In genomic region chr2:127444055-127444789, GRCm38 (mm10) we compare ENCODE assay signal across 8 mouse cellular contexts. TPM values are rescaled to one million over a fixed set of nuclear protein-coding genes. Genes with fewer than 3 reads are reported as not detected.
DNase-seq lines count a peak whose midpoint lies in the region; ATAC-seq lines count a peak whose summit lies in the region.

Gene Fahd2a, minus strand, starts transcription at chr2:127444565.

- H3K4me3 ChIP-seq in heart, embryonic 14.5 days (ENCODE audit: control insufficient read depth in 1 of 2, insufficient read depth in 1 of 2, low read depth in 1 of 2, low read length in 2 of 2), result peak within 1 kb of the TSS; percentile 81 to 85
- H3K4me3 ChIP-seq in liver, embryonic 13.5 days (replicated peaks), result peak within 1 kb of the TSS; percentile 76
- peak within 1 kb of the TSS; percentile 78 for H3K4me3 ChIP-seq in stomach, embryonic 16.5 days (replicated peaks; ENCODE audit: low read length)

- peak within 1 kb of the TSS; percentile 86 for H3K9ac ChIP-seq in heart, embryonic 14.5 days (ENCODE audit: low read length)
- peak within 1 kb of the TSS; percentile 85 for H3K9ac ChIP-seq in liver, embryonic 13.5 days
- H3K9ac ChIP-seq in stomach, embryonic 16.5 days (ENCODE audit: low read length), result peak within 1 kb of the TSS; percentile 80

- no peaks in the 10 kb centered on the region for H3K9me3 ChIP-seq in heart, embryonic 14.5 days (ENCODE audit: control insufficient read depth, low read length)
- no peaks in the 10 kb centered on the region for H3K9me3 ChIP-seq in liver, embryonic 13.5 days (replicated peaks)
- no peaks in the 10 kb centered on the region for H3K9me3 ChIP-seq in stomach, embryonic 16.5 days (replicated peaks; ENCODE audit: control insufficient read depth, low read length)

- H3K4me2 ChIP-seq in heart, embryonic 14.5 days (ENCODE audit: low read length), result peak within 1 kb of the TSS; percentile 88
- peak within 1 kb of the TSS; percentile 76 for H3K4me2 ChIP-seq in liver, embryonic 13.5 days
- peak within 1 kb of the TSS; percentile 77 for H3K4me2 ChIP-seq in stomach, embryonic 16.5 days (ENCODE audit: low read depth, low read length)

- H3K27ac ChIP-seq in heart, embryonic 14.5 days (replicated peaks in 1 of 2; ENCODE audit: control insufficient read depth in 1 of 2, insufficient read depth in 1 of 2, low read depth in 2 of 2, low read length in 2 of 2), result no peak within 1 kb of the TSS; a peak in 1 of 4 replicates
- peak within 1 kb of the TSS; percentile 66 for H3K27ac ChIP-seq in liver, embryonic 13.5 days
- H3K27ac ChIP-seq in stomach, embryonic 16.5 days (ENCODE audit: low read length), result 0 out of 2 replicates have a peak within 1 kb of the TSS, but pooled peaks have one; percentile 10

- WGBS in heart, embryonic 14.5 days, result 4% methylated on average over 37 of the region's 37 CpGs
- 3% methylated on average over 37 of the region's 37 CpGs for WGBS in liver, embryonic 13.5 days (ENCODE audit: insufficient replicate concordance)
- 3% methylated on average over 37 of the region's 37 CpGs for WGBS in stomach, embryonic 16.5 days

- H3K36me3 ChIP-seq in heart, embryonic 14.5 days (ENCODE audit: control insufficient read depth, insufficient read depth, low read length), result peaks cover 11% of the 10 kb centered on the region; the same call in 1 of the 2 replicates
- peaks cover 7% of the 10 kb centered on the region; the same call in 1 of the 2 replicates for H3K36me3 ChIP-seq in liver, embryonic 13.5 days
- H3K36me3 ChIP-seq in stomach, embryonic 16.5 days (ENCODE audit: control insufficient read depth, insufficient read depth, low read length), result no peaks in the 10 kb centered on the region

- H3K27me3 ChIP-seq in heart, embryonic 14.5 days (ENCODE audit: control insufficient read depth, insufficient read depth, low read length), result no peaks in the 10 kb centered on the region
- H3K27me3 ChIP-seq in liver, embryonic 13.5 days, result no peaks in the 10 kb centered on the region
- no peaks in the 10 kb centered on the region for H3K27me3 ChIP-seq in stomach, embryonic 16.5 days (ENCODE audit: control insufficient read depth, insufficient read depth, low read length)

- peaks cover 0 to 5% of the 10 kb centered on the region in 2 experiments; a peak in 3 of 4 replicates for H3K4me1 ChIP-seq in heart, embryonic 14.5 days (ENCODE audit: control insufficient read depth in 2 of 2, insufficient read depth in 2 of 2, low read length in 2 of 2)
- peaks cover 45% of the 10 kb centered on the region for H3K4me1 ChIP-seq in liver, embryonic 13.5 days (replicated peaks)
- 0 out of 2 replicates have a peak, but pooled peaks cover 5% of the 10 kb centered on the region for H3K4me1 ChIP-seq in stomach, embryonic 16.5 days (ENCODE audit: control insufficient read depth, insufficient read depth, low read length)

- DNase-seq in CD4-positive, CD25-positive, alpha-beta regulatory T cell, adult 2 months (ENCODE audit: low read depth, low spot score), result peak; percentile 91
- peak; percentile 85 for DNase-seq in c-Kit-negative CD71-positive TER-119-positive erythroid progenitor cells, embryonic 14.5 days (ENCODE audit: low read depth, low spot score)
- peak; percentile 58 for DNase-seq in fibroblast of lung, adult 2 months (ENCODE audit: low read depth)
- DNase-seq in kidney, postnatal 14 days, result peak; percentile 90
- DNase-seq in liver, embryonic 13.5 days, result peak; percentile 87
- DNase-seq in neural tube, embryonic 10.5 days (ENCODE audit: extremely low spot score, low spot score), result peak; percentile 86

- ATAC-seq in heart, embryonic 14.5 days (ENCODE audit: insufficient number of reproducible peaks, insufficient read depth, low FRiP score, low read depth), result peak; percentile 70; the same call in 1 of the 2 replicates
- peak; percentile 93 for ATAC-seq in liver, embryonic 13.5 days (ENCODE audit: low read depth)
- ATAC-seq in stomach, embryonic 16.5 days (ENCODE audit: insufficient read depth, low FRiP score), result peak; percentile 92

RNA-seq across cellular contexts. Expression of gene Fahd2a, which starts in this region (rescaled TPM):
- polyA plus RNA-seq in heart, embryonic 14.5 days (2014; fragmentation: Nextera tagmentation; extraction: Ambion mirVana), result 31.9 and 32.6 TPM in 2 replicates
- 14.3 and 15.5 TPM in 2 replicates for polyA plus RNA-seq in liver, embryonic 13.5 days (2015; fragmentation: Nextera tagmentation; extraction: Ambion mirVana)
- 25.6 and 27.8 TPM in 2 replicates for polyA plus RNA-seq in stomach, embryonic 16.5 days (2015; fragmentation: Nextera tagmentation; extraction: Ambion mirVana)

Comparison
In these comparisons a context has a peak if more than half of its experiments do, and no peak if none do; other contexts are left out.
1. H3K27ac ChIP-seq: peak in liver, embryonic 13.5 days (single experiment) and stomach, embryonic 16.5 days (single experiment); none in heart, embryonic 14.5 days (0 of 2).
2. Peak in every context shown above with its lines, with median percentiles within 50 percentile points of each other: DNase-seq, ATAC-seq, H3K4me2 ChIP-seq, H3K4me3 ChIP-seq and H3K9ac ChIP-seq.